Mouse (Mus musculus) kidney, postnatal 25 days (tissue): ENCODE measurements around the gene Dnah7a.
"Not testable (repeated sequence)": the region's sequence is repeated elsewhere in the genome, so short reads cannot be mapped to it uniquely, and the experiment has no call there.

ENCODE experiments used
- DNase-seq, 2 experiments: peaks; one replicate each; pipeline ENCODE4 v3.0.0; 2021; ENCODE audit warnings: mixed read lengths in 2 of 2

Gene Dnah7a

DNA sequence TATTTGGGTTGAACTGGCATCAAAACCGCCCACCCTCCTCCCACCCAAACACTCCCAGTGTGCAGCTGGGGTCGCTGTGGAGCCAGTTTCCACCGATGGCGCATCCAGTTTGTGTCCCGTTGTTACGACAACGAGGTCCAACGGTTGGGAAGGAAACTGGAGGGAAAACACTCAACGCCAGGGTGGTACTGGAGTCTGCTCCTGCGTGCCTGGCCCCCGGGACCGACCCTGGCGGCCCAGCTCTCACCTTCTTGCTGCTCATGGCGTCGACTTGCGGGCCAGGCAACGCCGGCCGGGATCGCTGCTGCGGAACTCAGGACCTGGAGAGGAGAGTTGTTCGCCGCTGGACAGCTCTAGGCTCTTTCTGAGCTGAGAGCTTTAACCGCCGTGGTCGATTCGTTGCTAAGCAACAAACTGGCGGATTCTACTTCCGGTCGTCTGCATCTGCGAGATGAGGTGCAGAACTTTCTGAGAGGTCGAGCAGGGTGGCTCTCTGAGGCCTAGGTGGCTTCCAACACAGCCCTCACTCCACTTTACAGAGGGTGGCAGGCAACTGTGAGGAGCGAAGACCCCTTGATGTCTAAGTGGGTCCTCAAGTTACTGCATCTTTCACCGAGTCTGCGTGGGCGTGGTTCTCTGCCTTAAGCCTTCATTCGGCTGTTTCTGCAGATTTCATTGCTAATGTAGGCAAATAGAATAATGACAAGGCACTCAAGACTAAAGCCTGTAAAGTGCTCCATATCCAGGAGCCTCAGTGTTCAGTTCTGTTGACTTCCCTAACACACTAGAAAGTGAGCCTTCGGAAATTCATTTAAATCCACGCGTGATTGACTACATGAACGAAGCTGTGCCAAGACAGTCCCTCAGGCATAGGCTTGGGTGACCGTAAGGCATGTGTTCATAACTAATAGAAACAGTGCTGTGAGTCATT, at the start of gene Dnah7a:
Gene Dnah7a (minus strand): TSS at position 354 of the 931 bp plus-strand sequence.
- peak; percentile 9 to 40 for DNase-seq

DNA sequence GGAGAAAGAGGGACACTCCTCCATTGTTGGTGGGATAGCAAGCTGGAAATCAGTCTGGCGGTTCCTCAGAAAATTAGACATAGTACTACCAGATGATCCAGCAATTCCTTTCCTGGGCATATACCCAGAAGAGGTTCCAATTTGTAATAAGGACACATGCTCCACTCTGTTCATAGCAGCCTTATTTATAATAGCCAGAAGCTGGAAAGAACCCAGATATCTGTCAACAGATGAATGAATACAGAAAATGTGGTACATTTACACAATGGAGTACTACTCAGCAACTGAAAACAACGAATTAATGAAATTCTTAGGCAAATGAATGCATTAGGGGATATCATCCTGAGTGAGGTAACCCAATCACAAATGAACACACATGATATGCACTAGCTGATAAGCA, 46.9 kb upstream of the Dnah7a start:
- not testable (repeated sequence) for DNase-seq

DNA sequence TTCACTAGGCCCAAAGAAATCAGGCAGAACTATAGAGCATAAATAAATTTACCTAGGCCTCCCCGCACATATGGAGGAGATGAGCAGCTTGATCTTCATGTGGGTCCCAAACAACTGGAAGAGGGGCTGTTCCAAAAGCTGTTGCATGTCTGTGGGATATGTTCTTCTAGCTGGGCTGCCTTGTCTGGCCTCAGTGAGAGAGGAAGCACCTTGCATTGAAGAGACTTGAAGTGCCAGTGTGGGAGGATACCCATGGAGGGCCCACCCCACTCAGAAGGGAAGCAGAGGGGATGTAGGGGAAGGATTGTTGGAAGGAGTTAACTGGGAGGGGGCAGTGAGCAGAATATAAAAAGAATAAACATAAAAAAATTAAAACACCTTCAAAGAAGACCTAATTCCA, 44.6 kb upstream of the Dnah7a start:
- DNase-seq, result no peak

DNA sequence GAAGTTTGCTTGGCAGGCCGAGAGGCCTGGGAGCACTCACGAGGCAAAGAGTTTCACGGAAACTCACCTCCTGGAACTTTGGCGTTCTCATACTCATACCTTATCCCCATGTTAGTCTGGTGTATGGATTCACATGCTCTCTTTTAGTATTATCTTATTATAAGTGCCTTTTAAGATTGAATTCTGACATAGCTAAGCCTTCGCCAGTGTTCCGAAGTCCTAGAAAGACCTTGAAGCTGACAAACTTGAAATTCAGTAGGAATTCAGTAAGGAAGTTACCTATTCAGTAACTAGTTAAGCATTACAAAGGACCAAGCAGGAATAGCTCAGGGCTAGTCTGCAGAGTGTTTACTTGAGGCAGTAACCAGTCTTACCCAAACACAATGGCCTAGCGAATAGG, 44.1 kb upstream of the Dnah7a start:
- not testable (repeated sequence) for DNase-seq

DNA sequence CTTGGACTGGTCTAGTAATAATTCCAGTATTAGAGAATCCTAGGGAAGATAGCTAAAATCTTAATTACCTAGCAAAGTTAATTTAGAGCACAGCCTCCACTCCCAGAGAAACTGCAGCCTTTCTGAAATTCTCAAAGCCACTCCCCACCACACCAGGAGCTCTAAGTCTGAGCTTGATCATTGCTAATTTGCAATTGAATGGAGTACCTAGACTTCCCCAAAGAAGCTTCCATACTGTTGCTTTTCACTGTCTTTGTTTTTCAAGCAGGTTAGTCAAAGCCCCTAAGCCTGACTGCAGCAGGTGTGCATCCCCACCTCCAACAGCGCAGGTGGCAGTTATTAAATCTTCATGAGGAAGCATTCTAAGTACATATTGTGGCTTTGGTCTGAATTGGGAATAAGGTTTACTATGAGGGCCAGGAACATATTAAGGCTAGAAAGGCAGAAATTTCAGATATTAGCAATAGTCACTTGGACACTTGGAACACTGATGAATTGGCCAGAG, 43.3 kb upstream of the Dnah7a start:
- not testable (repeated sequence) for DNase-seq

DNA sequence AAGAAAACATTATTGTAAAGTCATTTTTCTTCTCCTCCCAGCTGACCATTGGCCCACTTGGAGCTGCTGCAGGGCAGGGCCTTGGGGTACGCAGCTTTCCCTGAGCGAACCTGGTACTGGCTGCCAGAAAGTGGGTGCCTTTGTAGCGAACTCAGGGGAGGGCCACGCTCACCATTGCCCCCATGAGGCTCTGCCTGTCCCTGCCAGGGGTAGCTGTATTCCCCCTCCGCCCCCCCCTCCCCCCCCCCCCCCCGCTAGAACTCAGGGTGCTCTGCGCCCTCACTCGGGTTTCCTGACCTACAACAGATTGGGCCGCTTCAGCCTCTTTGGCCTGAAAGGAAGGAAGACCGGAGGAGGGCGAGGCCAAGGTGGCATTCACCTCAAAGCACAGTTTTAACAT, 42.0 kb upstream of the Dnah7a start:
- DNase-seq, result no peak

DNA sequence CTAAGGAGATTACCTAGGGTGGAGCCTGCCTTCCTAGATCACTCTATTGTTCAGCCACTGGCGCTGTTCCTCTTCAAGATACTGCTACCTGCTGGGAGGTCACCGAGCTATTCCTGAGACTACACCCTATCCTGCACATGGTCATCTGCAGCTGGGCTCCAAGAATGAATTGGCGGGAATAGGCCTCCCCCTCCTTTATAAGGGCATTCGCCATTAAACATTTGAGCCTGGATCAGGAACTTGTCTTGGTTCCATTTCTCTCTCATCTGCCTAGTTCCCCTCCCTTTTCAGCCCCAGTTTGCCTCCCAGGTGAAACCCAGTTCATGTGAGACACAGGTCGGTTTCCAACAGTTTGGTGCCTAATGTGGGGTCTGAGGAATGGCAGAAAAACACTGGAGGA, 39.4 kb upstream of the Dnah7a start:
- no peak for DNase-seq

DNA sequence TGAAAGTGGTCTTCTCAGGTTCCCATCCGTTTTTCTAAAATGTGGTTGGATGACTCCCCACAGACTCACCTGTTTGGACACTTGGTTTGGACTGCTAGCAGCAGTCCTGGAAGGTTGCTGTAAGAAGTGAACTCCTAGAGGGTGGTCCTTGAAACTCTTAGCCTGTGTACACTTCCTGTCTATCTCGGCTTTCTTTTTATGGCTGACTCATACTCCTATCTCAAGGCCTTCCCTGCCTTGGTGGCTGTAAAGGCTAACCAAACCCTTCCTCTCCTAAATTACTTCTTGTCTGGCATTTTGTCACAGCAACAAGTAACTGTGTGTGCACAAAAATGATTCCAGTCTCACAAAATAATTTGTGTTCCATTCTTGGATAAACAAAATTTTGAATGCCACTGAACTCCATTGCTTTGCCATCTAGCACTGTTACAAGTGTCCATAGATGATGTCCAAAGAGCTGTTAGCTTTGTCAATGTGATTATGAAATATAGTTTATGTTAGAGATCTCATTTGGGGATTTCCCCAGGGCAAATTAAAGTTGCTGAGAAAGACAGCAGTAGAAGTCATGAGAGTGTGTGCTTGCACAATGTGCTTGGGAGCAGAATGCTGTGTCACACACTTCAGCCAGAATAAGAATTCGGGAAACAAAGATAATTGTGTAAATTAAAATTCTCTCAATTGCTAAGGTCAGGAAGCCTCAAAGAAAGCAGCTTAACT, 35.3 kb upstream of the Dnah7a start:
- no peak for DNase-seq

DNA sequence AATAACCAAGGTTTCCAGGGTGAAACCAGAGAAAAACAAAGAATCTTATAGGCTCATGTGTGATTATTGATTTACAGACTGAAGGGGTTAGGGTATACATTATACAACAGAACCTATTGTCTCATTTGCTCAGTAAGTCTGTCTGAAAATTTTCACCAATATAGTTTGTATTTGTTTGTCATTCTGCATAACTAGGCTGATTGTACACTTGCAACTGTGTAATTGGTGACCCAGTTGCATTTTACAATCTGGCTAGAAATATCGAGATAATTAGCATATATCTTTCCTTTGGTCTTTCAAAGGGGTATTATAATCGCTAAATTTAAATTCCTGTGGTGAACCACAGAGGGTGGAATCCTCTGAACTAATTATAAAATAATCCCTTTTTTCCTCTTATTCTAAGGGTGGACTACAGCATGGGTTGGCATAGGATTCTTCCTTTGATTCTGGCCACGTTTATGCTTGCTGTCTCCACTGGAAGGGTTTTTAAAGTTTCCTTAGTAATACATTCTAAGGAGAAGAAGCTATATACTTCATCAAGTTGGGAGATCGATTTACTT, 34.3 kb upstream of the Dnah7a start:
- no peak for DNase-seq

DNA sequence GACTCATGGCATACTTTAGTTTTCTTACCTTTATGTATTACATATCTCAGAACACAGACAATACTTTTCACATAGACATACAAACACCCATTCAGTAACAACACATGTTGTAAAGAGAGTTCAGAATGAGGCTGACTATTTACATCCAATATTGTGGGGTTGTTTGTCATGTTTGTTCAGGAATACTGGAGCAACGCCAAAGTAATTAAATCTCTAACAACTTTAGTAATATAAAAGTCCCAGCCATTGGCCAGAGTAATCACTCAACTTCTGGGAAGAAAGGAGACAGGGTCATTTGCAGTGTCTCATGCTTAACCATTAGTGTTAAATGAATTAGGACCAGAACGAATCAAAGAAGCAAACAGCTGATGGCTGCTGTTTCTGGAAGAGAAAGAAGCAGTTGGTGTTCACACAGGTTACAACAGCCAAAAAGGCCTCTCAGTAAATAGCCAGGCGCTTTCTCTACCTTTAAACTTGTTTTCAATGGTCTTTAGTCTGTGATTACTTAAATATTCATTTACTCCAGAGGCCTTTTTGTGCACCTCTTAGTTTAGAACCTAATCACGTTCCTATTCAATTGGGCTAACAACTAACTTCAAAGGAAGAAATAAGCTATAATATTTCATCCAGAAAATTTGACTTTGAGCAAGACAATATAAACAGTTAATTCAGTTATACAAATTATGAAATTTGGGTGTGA, 33.6 kb upstream of the Dnah7a start:
- DNase-seq, result not testable (repeated sequence)

DNA sequence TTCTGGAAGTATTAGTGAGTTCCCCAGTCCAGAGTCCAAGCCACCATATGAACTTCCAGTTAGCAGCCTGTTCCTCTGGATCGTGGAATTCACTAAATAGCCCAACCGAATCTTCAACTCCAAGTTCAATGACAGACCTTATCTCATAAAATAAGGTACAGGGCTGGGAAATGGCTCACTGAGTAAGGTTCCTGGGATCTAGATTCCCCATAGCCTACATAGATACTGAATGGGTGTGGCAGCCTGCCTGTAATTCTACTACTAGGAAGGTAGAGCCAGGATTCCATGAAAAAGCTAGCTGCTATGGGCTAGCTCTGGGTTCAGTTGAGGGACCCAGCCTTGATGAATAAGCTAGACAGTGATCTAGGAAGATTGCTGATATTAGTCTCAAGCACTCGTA, 30.0 kb upstream of the Dnah7a start:
- DNase-seq, result no peak

DNA sequence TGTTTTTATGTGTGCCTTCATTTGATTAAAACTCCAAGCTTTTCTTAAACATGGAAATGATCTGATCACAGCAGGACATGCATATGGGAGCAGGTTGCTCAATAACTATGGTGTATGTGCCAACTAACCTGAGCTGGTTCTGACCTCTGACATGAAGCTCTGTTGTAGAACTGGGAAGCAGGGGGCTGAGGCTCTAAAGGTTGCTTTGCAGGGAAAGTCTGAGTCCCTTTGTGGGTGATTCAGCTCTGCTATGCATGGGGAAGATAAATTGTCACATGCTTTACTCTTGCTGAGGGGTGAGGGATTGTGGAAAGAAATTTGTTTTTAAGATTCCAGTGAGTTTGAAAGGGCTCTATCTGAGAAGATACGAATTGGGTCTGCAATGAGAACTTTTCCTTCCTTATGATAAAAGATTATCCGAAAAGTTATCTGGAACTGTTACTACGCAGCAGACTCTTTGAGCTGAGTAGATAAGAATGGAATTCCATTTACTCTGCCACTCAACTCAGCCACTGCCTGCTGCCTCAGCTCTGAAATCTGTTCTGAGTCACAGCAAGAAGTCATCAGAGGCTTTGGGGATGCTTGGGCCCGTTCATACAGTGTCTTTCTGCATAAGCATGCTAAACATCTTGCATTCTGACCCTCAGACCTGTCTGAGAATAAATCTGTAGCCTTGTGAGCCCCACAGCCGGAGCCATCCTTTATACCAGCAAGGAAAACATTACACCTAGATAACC, 22.1 kb upstream of the Dnah7a start:
- DNase-seq, result no peak

DNA sequence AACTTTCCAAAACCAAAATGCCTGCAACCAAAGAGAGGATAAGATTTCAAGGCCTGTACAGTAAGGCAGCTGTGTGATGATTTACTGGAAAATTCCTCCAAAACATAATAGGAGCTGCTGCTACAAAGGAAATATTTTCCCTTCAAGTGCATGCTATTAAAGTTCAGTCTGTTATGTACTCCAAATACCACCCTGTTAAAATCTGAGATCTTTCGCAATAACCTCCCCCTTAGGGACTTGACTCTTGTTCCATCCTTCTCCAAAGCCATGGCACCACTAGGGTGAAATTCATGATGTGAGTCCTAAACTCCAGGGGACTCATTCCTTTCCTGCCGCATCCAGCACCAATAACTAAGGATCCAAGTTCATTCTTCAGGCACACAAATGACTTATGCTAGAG, 20.3 kb upstream of the Dnah7a start:
- no peak for DNase-seq

DNA sequence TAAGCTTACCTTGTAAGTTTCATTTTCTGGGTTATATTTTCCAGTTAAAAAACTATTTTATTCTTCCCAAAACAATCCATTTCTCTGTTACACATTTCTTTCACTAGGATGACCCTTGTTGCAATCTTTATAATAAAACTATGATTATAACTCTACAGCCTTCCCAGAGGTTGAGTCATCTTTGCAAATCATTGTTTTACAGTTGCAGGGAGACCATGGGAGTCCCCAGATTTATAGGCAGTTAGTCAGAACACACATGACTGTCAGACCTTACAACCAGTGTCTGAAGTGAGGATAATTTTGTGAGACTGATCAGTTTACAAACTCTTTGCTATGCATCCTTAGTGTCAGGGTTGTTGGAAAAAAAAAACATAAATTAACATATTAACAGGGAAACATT, 14.8 kb upstream of the Dnah7a start:
- DNase-seq, result no peak

DNA sequence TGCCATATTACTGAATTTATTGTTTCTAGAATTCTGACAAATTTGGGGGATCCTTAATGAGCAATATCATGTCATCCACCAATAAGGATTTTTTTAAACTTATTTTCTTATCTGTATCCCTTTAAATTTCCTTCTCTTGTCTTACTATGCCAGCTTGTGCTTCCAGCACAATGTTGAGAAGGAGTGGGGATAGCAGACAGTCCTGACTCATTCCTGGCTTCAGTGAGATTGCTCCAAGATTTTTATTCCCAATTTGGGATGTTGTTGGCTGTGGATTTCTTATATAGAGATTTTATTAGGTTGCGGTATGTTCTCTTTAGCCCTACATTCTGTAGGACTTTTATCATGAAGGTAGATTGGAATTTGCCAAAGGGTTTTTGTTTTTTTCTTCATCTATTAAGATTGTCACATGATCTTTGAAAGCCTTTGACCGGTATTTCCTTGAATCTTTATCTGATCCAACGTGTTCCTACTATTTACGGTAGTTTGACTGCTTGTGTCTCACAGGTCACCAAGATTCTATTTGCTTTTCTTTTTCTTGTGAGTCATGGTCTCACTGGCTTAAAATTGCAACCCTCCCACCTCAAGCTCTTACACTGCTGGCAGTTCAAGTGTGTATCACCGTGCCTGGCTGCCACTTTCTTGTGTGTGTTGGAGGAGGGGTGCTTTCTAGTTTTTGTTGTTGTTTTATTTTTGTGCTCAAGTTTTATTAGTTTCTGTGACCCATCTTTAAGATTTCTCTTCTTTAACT, 14.2 kb upstream of the Dnah7a start:
- no peak for DNase-seq

DNA sequence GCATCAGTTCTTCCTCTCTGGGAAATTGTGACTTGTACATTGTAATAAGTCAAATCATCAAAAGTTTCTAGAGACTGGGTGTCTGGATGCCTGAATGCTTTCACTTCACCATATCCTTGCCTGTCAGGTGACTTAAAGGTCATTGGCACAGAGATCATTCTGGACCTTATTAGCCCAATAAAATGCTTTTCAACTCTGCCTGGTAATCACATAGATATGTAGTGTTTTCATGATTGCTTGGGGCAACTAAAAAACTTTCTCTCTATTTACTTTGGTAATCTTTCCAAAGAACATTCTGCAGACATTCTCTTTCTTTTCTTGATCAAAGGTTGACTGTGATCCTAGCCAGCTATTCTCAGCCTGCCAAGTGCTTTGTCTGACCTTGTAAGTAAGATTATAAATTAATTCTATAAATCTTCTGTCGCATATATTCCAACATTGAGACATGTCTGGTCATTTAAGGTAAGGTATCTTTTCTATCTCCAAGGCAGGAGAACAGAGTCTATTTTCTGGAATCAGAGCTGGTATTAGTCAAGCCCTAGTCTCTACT, 9.5 kb upstream of the Dnah7a start:
- no peak for DNase-seq

DNA sequence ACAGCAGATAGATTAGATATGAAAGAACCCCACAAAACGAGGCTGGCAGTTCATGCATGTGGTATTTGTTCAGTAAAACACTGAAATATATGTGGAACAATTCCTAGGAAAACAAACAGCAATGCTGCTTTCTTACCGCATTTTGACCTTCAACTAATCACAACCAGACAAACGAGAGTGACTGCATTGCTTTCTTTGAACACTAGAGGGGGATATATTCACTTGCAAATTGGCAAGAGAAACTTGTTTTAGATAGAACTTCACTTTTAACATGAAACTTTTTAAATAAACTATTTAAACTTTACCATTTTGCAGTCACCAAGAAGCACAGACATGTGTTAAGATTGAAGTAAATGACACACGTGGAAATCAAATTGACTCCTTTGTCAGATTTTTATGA, 8.9 kb upstream of the Dnah7a start:
- no peak for DNase-seq

DNA sequence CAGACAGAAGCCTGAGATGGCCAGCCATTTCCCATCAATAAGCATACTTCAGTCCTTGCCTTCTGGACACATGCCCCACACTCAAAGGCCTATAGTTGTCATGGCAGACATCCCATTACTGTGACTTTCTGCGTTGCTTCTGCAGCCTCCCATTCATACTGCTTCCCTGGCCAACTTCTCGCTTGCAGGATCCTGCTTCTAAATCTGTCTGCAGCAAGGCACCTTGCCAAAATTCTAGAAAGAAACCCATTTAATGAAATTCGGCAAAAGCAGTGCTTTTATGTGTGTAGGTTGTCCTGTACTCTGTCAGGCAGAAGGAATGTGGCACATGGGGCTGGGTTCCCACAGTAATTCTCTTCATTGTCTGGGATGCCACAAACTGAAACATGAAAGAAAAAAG, 6.8 kb upstream of the Dnah7a start:
- DNase-seq, result not testable (repeated sequence)

DNA sequence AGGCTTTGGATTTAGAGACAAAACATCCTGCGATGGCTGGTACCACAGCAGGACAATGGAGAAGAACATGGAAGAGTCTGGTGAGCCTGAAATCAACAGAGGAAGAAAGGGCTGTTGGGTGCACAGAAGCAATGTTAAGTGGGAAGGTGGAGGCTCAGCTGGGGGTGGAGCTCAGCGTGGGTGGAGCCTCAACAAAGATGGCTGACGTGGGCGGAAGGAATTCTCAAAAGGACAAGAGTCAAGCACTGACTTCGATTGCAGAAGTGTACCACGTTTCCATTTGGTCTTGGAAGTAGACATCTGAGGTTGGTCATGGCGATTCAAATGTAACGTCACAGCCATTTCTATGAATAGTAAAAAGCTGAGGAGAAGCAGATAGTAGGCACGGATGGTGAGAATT, 4.5 kb upstream of the Dnah7a start:
- peak in 1 of 2 experiments; percentile 33 for DNase-seq

DNA sequence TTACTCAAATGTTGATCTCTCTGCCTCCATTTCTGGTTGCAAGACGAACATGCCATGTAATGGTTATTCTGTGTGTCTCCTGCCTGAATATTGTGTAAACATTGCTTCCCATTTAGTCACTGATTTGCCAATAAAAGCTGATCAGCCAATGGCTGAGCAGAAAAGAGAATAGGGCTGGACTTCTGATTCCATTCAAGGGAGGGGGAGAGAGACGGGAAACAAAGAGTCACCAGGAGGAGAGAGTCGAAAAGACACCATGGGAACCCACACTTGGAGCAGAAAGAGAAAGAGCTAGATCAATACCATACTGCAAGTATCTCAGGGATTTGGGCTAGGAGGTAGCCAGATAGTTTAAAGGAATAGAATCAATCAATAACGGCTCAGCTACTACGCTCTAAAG, 3.0 kb upstream of the Dnah7a start:
- not testable (repeated sequence) for DNase-seq

DNA sequence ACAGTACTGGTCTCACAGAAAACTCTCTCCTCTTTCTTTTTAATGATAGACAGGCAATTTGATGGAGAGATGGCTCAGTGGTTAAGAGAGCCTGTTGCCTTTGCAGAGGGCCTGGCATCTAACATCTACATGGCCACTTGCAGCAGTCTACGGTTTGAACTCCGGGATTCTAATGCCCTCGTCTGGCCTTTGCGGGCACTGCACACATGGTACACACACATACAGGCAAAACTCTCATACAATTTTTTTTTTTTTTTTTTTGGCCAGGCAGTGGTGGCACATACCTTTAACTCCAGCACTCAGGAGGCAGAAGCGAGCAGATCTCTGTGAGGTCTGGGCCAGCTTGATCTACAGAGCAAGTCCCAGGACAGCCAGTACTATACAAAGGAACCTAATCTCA, 2.4 kb downstream of the Dnah7a start:
- no peak for DNase-seq
